Mouse (Mus musculus) testis, adult 2 months (tissue): ENCODE measurements at regions not wholly inside any gene's neighbourhood (a gene's known extent, or its start where the extent isn't known, plus 50 kb on each side); places are given as distances from the start of the nearest gene placed in this dataset.

Source experiments
- CTCF ChIP-seq: fragments of 200-500 bp; IDR thresholded peaks from 2 replicates; pipeline ENCODE4 v1.5.1; 2012; ENCODE audit warnings: low read depth, mild to moderate bottlenecking, inconsistent platforms, low read length, moderate library complexity; ENCODE audit not compliant: control insufficient read depth, insufficient read depth, insufficient replicate concordance
- POLR2A ChIP-seq: fragments of 200-500 bp; IDR thresholded peaks from 2 replicates; pipeline ENCODE4 v1.6.1; 2012; ENCODE audit warnings: low read depth, mild to moderate bottlenecking, inconsistent platforms, low read length, moderate library complexity; ENCODE audit not compliant: control insufficient read depth

GRCm38 (mm10) chr2:170960396-170960795 lies 228.8 kb downstream of the Dok5 start:
- TF ChIP-seq CTCF (no peak), POLR2A (no peak)
